Mouse (Mus musculus) MEL (cell line): ENCODE measurements around the gene Sdc3. TPM values are rescaled to one million over a fixed set of nuclear protein-coding genes. Genes with fewer than 3 reads are reported as not detected.

Experiments used
- DNase-seq: peaks from one replicate; pipeline ENCODE4 v3.0.0; 2011; ENCODE audit warnings: low read depth, low spot score
- H3K27ac ChIP-seq: 2 replicates; pipeline ENCODE4 v1.5.1; 2012; ENCODE audit warnings: low read depth, mild to moderate bottlenecking, control low read depth, low read length, moderate library complexity; ENCODE audit not compliant: control insufficient read depth
- H3K27me3 ChIP-seq, 2 experiments: fragments of 150-350 bp in 1 of 2; sonication (generic) in 1 of 2; 2 replicates each; pipeline ENCODE4 v1.6.1; 2012; ENCODE audit warnings: low read length in 2 of 2, mild to moderate bottlenecking in 2 of 2, improper control_type of control experiment in 1 of 2, moderate library complexity in 1 of 2; ENCODE audit not compliant: insufficient read depth in 2 of 2, control insufficient read depth in 1 of 2
- H3K36me3 ChIP-seq, 2 experiments: 2 replicates each; pipeline ENCODE4 v1.6.1; 2012 to 2014; ENCODE audit warnings: low read length in 2 of 2, improper control_type of control experiment in 1 of 2, inconsistent platforms in 1 of 2, mild to moderate bottlenecking in 1 of 2; ENCODE audit not compliant: insufficient read depth in 2 of 2, control insufficient read depth in 1 of 2
- H3K4me1 ChIP-seq, 2 experiments: fragments of 150-350 bp in 1 of 2; sonication (generic) in 1 of 2; 2 replicates each; pipeline ENCODE4 v1.6.1; 2012; ENCODE audit warnings: low read length in 2 of 2, improper control_type of control experiment in 1 of 2, mild to moderate bottlenecking in 1 of 2; ENCODE audit not compliant: insufficient read depth in 2 of 2, control insufficient read depth in 1 of 2
- H3K4me3 ChIP-seq, 2 experiments: fragments of 150-350 bp in 1 of 2; sonication (generic) in 1 of 2; 2 replicates each; pipeline ENCODE4 v1.5.1; 2012; ENCODE audit warnings: low read depth in 2 of 2, low read length in 2 of 2, mild to moderate bottlenecking in 2 of 2, moderate library complexity in 2 of 2, control low read depth in 1 of 2, improper control_type of control experiment in 1 of 2; ENCODE audit not compliant: control insufficient read depth in 1 of 2, insufficient read depth in 1 of 2
- H3K79me2 ChIP-seq: 2 replicates; pipeline ENCODE4 v1.6.1; 2012; ENCODE audit warnings: mild to moderate bottlenecking, low read length, moderate library complexity; ENCODE audit not compliant: control insufficient read depth, poor library complexity, insufficient read depth
- H3K9ac ChIP-seq: 2 replicates; pipeline ENCODE4 v1.6.1; 2012; ENCODE audit warnings: low read depth, mild to moderate bottlenecking, control low read depth, low read length, moderate library complexity; ENCODE audit not compliant: control insufficient read depth, poor library complexity, severe bottlenecking
- H3K9me3 ChIP-seq: fragments of 150-350 bp; sonication (generic); replicated peaks from 2 replicates; pipeline ENCODE4 v1.6.1; 2012; ENCODE audit warnings: mild to moderate bottlenecking, low read length, improper control_type of control experiment, moderate library complexity; ENCODE audit not compliant: insufficient read depth
- CHD1 ChIP-seq: IDR thresholded peaks from 2 replicates; pipeline ENCODE4 v1.6.1; 2012; ENCODE audit warnings: low read depth, mild to moderate bottlenecking, inconsistent platforms, low read length, improper control_type of control experiment
- CTCF ChIP-seq, 3 experiments: IDR thresholded peaks in 2 of 3; conservative IDR thresholded peaks in 1 of 3; 2 replicates each; pipeline ENCODE4 v1.5.1; 2011 to 2012; ENCODE audit warnings: low read length in 3 of 3, low read depth in 2 of 3, mild to moderate bottlenecking in 2 of 3, improper control_type of control experiment in 1 of 3, inconsistent platforms in 1 of 3, mixed read lengths in 1 of 3, moderate library complexity in 1 of 3; ENCODE audit not compliant: control insufficient read depth in 1 of 3, insufficient read depth in 1 of 3, poor library complexity in 1 of 3, severe bottlenecking in 1 of 3
- KAT2A ChIP-seq: conservative IDR thresholded peaks from 2 replicates; pipeline ENCODE4 v1.6.1; 2012; ENCODE audit warnings: low read depth, low read length, improper control_type of control experiment, inconsistent platforms
- MAFK ChIP-seq: IDR thresholded peaks from 2 replicates; pipeline ENCODE4 v1.6.1; 2011; ENCODE audit warnings: low read depth, mild to moderate bottlenecking, low read length, improper control_type of control experiment, borderline replicate concordance
- MAX ChIP-seq: IDR thresholded peaks from 2 replicates; pipeline ENCODE4 v1.6.1; 2011; ENCODE audit warnings: low read length, improper control_type of control experiment
- MAZ ChIP-seq: IDR thresholded peaks from 2 replicates; pipeline ENCODE4 v1.6.1; 2012; ENCODE audit warnings: low read depth, mild to moderate bottlenecking, inconsistent platforms, low read length, improper control_type of control experiment
- MYB ChIP-seq: IDR thresholded peaks from 2 replicates; pipeline ENCODE4 v1.6.1; 2011; ENCODE audit warnings: mild to moderate bottlenecking, low read depth, low read length, improper control_type of control experiment
- NRF1 ChIP-seq: IDR thresholded peaks from 2 replicates; pipeline ENCODE4 v1.6.1; 2014; ENCODE audit warnings: low read depth, mild to moderate bottlenecking, inconsistent platforms, low read length, improper control_type of control experiment, moderate library complexity; ENCODE audit not compliant: poor library complexity, insufficient read depth, severe bottlenecking
- POLR2AphosphoS5 ChIP-seq: IDR thresholded peaks from 2 replicates; pipeline ENCODE4 v1.6.1; 2012; ENCODE audit warnings: low read depth, borderline replicate concordance, mild to moderate bottlenecking, inconsistent platforms, low read length, moderate library complexity, mixed read lengths
- RCOR1 ChIP-seq: IDR thresholded peaks from 2 replicates; pipeline ENCODE4 v1.6.1; 2012; ENCODE audit warnings: low read depth, mild to moderate bottlenecking, inconsistent platforms, low read length, improper control_type of control experiment
- SIN3A ChIP-seq: IDR thresholded peaks from 2 replicates; pipeline ENCODE4 v1.6.1; 2012; ENCODE audit warnings: low read length, improper control_type of control experiment, inconsistent platforms
- TAL1 ChIP-seq: IDR thresholded peaks from 2 replicates; pipeline ENCODE4 v1.6.1; 2012; ENCODE audit warnings: mild to moderate bottlenecking, inconsistent platforms, low read length, moderate library complexity, mixed read lengths
- TBP ChIP-seq: IDR thresholded peaks from 2 replicates; pipeline ENCODE4 v1.8.0; 2011; ENCODE audit warnings: low read depth, low read length, improper control_type of control experiment
- UBTF ChIP-seq: IDR thresholded peaks from 2 replicates; pipeline ENCODE4 v1.6.1; 2012; ENCODE audit warnings: low read depth, mild to moderate bottlenecking, inconsistent platforms, low read length, improper control_type of control experiment, moderate library complexity, borderline replicate concordance; ENCODE audit not compliant: insufficient read depth
- USF1 ChIP-seq: IDR thresholded peaks from 2 replicates; pipeline ENCODE4 v1.6.1; 2014; ENCODE audit warnings: low read depth, mild to moderate bottlenecking, inconsistent platforms, low read length, improper control_type of control experiment, moderate library complexity
- ZMIZ1 ChIP-seq: IDR thresholded peaks from 2 replicates; pipeline ENCODE4 v1.6.1; 2012; ENCODE audit warnings: low read depth, mild to moderate bottlenecking, inconsistent platforms, low read length, improper control_type of control experiment, moderate library complexity
- ZNF384 ChIP-seq: IDR thresholded peaks from 2 replicates; pipeline ENCODE4 v1.6.1; 2012; ENCODE audit warnings: low read depth, mild to moderate bottlenecking, inconsistent platforms, low read length, improper control_type of control experiment
- polyA plus RNA-seq, 2 experiments: library from polyadenylated mRNA; stranded (reverse) in 1 of 2; unstranded in 1 of 2; fragments of >175 nt in 1 of 2; fragments of >200 nt in 1 of 2; gene quantifications; 2 replicates each; pipeline versions ENCODE4 v1.2.1 to v1.2.4; 2012; ENCODE audit warnings: low replicate concordance in 2 of 2, low read depth in 1 of 2; ENCODE audit not compliant: insufficient read length in 2 of 2, insufficient read depth in 1 of 2, missing spikeins in 1 of 2
- total RNA-seq: library from RNA; depleted of rRNA; stranded (reverse); fragments of 300-350 nt; gene quantifications from 2 replicates; pipeline ENCODE4 v1.2.3, GENCODE M21; 2012

The Sdc3 gene
- total and polyA plus RNA-seq, 3 experiments: 0.46 to 6.7 TPM; not detected in 1

DNA sequence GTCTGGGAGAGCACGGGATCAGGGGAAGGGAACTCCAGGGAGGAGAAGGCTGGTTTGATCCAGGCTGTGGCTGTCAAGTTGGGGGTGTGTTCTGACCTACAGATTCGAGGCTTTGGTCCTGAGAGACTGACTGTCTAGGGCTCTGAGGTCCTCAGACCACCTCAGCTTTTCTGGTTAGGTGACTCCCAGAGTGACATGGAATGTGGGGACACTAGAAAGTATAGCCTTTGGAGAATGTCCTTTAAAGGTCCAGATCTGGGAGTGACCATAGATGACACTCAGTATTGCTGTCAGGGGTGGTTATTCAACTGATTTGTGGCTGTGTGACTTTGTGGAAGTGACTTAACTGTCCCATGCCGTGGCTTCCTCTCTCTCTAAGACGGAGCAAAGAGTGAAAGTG, 2.4 kb downstream of the Sdc3 start:
- TF ChIP-seq MAFK (no peak), TBP (no peak), UBTF (no peak), CHD1 (no peak), MAZ (no peak), KAT2A (no peak), CTCF (IDR thresholded peaks at IDR 0.05 in 2 of 3, conservative IDR thresholded peaks at IDR 0.05 in 1 of 3; ENCODE audit: control insufficient read depth in 1 of 3, insufficient read depth in 1 of 3, low read depth in 2 of 3, low read length in 3 of 3, poor library complexity in 1 of 3, severe bottlenecking in 1 of 3) (no peak), TAL1 (no peak), USF1 (no peak), ZNF384 (no peak), SIN3A (no peak), NRF1 (no peak)
- Histone ChIP-seq H3K9ac (no peak overlapping the region), H3K9me3 (no peaks in the 10 kb centered on the region), H3K27ac (no peak overlapping the region), H3K79me2 (no peaks in the 10 kb centered on the region), H3K27me3 (peaks cover 0 to 6% of the 10 kb centered on the region in 2 experiments; a peak in 2 of 4 replicates), H3K36me3 (no peaks in the 10 kb centered on the region), H3K4me1 (no peaks in the 10 kb centered on the region), H3K4me3 (no peak overlapping the region)
- no peak for DNase-seq

DNA sequence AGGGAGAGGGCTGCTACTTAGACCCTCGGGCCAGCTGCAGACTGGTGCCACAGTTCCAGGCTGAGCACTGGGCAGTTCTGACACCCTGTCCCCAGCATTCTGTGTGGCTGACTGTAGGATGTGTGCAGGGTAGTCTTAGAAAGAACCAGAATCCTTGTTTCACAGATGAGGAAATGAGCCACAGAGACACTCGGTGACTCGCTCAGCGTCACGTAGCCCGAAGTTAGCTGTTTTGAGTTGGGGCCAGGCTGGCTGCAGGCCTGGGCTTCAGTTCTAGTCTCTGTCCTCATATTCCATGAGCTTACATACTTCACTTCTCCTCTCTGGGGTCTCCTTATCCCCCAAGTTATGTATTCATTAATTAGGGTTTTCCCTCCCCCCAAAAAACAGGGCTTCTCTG, 3.6 kb downstream of the Sdc3 start:
- no peaks in the 10 kb centered on the region for H3K4me1 ChIP-seq
- H3K36me3 ChIP-seq: no peaks in the 10 kb centered on the region
- no peak overlapping the region for H3K9ac ChIP-seq
- no peaks in the 10 kb centered on the region for H3K79me2 ChIP-seq
- H3K9me3 ChIP-seq: no peaks in the 10 kb centered on the region
- H3K4me3 ChIP-seq: no peak overlapping the region
- TF ChIP-seq RCOR1: no peak
- TF ChIP-seq ZNF384: no peak
- no peak for TF ChIP-seq MAX
- TF ChIP-seq MAZ: no peak
- no peak for TF ChIP-seq ZMIZ1
- no peak for TF ChIP-seq MYB
- no peak for TF ChIP-seq POLR2AphosphoS5
- no peak overlapping the region for H3K27ac ChIP-seq
- DNase-seq: no peak
- H3K27me3 ChIP-seq: peaks cover 0 to 6% of the 10 kb centered on the region in 2 experiments; a peak in 2 of 4 replicates
